Mouse (Mus musculus): ENCODE data around the gene Clybl. TPM values are rescaled to one million over a fixed set of nuclear protein-coding genes. Genes with fewer than 3 reads are reported as not detected.

The Clybl gene
- polyA plus RNA-seq, 1 experiment: 2.0 TPM

- Histone ChIP-seq H3K36me3 (ENCODE audit: control insufficient read depth, insufficient read depth, low read length) (no peaks in the 10 kb centered on the region), H3K4me1 (ENCODE audit: control insufficient read depth, insufficient read depth, low read length) (no peaks in the 10 kb centered on the region), H3K4me3 (ENCODE audit: control insufficient read depth, low read depth, low read length) (no peak overlapping the region)
Measured at GRCm38 (mm10) chr14:122386281-122387130, 205.0 kb downstream of the Clybl start.

GRCm38 (mm10) chr14:122387781-122388180 is 206.3 kb downstream of the Clybl start:
- Histone ChIP-seq H3K36me3 (ENCODE audit: control insufficient read depth, insufficient read depth, low read length) (no peaks in the 10 kb centered on the region), H3K4me3 (ENCODE audit: control insufficient read depth, low read depth, low read length) (no peak overlapping the region), H3K27me3 (ENCODE audit: control insufficient read depth, insufficient read depth, low read length) (no peaks in the 10 kb centered on the region), H3K4me1 (ENCODE audit: control insufficient read depth, insufficient read depth, low read length) (no peaks in the 10 kb centered on the region), H3K27ac (ENCODE audit: control insufficient read depth, insufficient read depth, low read depth, low read length) (no peak overlapping the region)
- TF ChIP-seq POLR2A (IDR thresholded peaks at IDR 0.05; ENCODE audit: control insufficient read depth, low read depth, low read length) (no peak), CTCF (IDR thresholded peaks at IDR 0.05; ENCODE audit: control insufficient read depth, insufficient read depth, insufficient replicate concordance, low read depth, low read length) (no peak)

More at GRCm38 (mm10) chr14:122386281-122387130, 205.0 kb downstream of the Clybl start:
- Histone ChIP-seq H3K27ac (ENCODE audit: control insufficient read depth, insufficient read depth, low read depth, low read length) (no peak overlapping the region), H3K27me3 (ENCODE audit: control insufficient read depth, insufficient read depth, low read length) (no peaks in the 10 kb centered on the region)
- no peak for TF ChIP-seq POLR2A (IDR thresholded peaks at IDR 0.05; ENCODE audit: control insufficient read depth, low read depth, low read length)
- TF ChIP-seq CTCF (IDR thresholded peaks at IDR 0.05; ENCODE audit: control insufficient read depth, insufficient read depth, insufficient replicate concordance, low read depth, low read length): no peak

- no peak overlapping the region for H3K4me3 ChIP-seq (ENCODE audit: control insufficient read depth, low read depth, low read length)
- no peak overlapping the region for H3K27ac ChIP-seq (ENCODE audit: control insufficient read depth, insufficient read depth, low read depth, low read length)
- no peaks in the 10 kb centered on the region for H3K4me1 ChIP-seq (ENCODE audit: control insufficient read depth, insufficient read depth, low read length)
- H3K27me3 ChIP-seq (ENCODE audit: control insufficient read depth, insufficient read depth, low read length): no peaks in the 10 kb centered on the region
- TF ChIP-seq CTCF (IDR thresholded peaks at IDR 0.05; ENCODE audit: control insufficient read depth, insufficient read depth, insufficient replicate concordance, low read depth, low read length): no peak
- TF ChIP-seq POLR2A (IDR thresholded peaks at IDR 0.05; ENCODE audit: control insufficient read depth, low read depth, low read length): no peak
- no peaks in the 10 kb centered on the region for H3K36me3 ChIP-seq (ENCODE audit: control insufficient read depth, insufficient read depth, low read length)
Measured at GRCm38 (mm10) chr14:122388431-122389031, 207.0 kb downstream of the Clybl start.

- Histone ChIP-seq H3K4me1 (ENCODE audit: control insufficient read depth, insufficient read depth, low read length) (no peaks in the 10 kb centered on the region), H3K36me3 (ENCODE audit: control insufficient read depth, insufficient read depth, low read length) (no peaks in the 10 kb centered on the region), H3K27me3 (ENCODE audit: control insufficient read depth, insufficient read depth, low read length) (no peaks in the 10 kb centered on the region), H3K4me3 (ENCODE audit: control insufficient read depth, low read depth, low read length) (no peak overlapping the region), H3K27ac (ENCODE audit: control insufficient read depth, insufficient read depth, low read depth, low read length) (no peak overlapping the region)
- TF ChIP-seq CTCF (IDR thresholded peaks at IDR 0.05; ENCODE audit: control insufficient read depth, insufficient read depth, insufficient replicate concordance, low read depth, low read length): no peak
- no peak for TF ChIP-seq POLR2A (IDR thresholded peaks at IDR 0.05; ENCODE audit: control insufficient read depth, low read depth, low read length)
Measured at GRCm38 (mm10) chr14:122389684-122390370, 208.3 kb downstream of the Clybl start.

- TF ChIP-seq POLR2A (IDR thresholded peaks at IDR 0.05; ENCODE audit: control insufficient read depth, low read depth, low read length) (no peak), CTCF (IDR thresholded peaks at IDR 0.05; ENCODE audit: control insufficient read depth, insufficient read depth, insufficient replicate concordance, low read depth, low read length) (no peak)
- no peaks in the 10 kb centered on the region for H3K36me3 ChIP-seq (ENCODE audit: control insufficient read depth, insufficient read depth, low read length)
- no peak overlapping the region for H3K27ac ChIP-seq (ENCODE audit: control insufficient read depth, insufficient read depth, low read depth, low read length)
- no peaks in the 10 kb centered on the region for H3K27me3 ChIP-seq (ENCODE audit: control insufficient read depth, insufficient read depth, low read length)
- no peak overlapping the region for H3K4me3 ChIP-seq (ENCODE audit: control insufficient read depth, low read depth, low read length)
- no peaks in the 10 kb centered on the region for H3K4me1 ChIP-seq (ENCODE audit: control insufficient read depth, insufficient read depth, low read length)
Measured at GRCm38 (mm10) chr14:122390935-122391334, 209.4 kb downstream of the Clybl start.

GRCm38 (mm10) chr14:122393119-122393518 is 211.6 kb downstream of the Clybl start:
- Histone ChIP-seq H3K36me3 (ENCODE audit: control insufficient read depth, insufficient read depth, low read length) (no peaks in the 10 kb centered on the region), H3K4me1 (ENCODE audit: control insufficient read depth, insufficient read depth, low read length) (peaks cover 3% of the 10 kb centered on the region), H3K27me3 (ENCODE audit: control insufficient read depth, insufficient read depth, low read length) (no peaks in the 10 kb centered on the region), H3K27ac (ENCODE audit: control insufficient read depth, insufficient read depth, low read depth, low read length) (no peak overlapping the region), H3K4me3 (ENCODE audit: control insufficient read depth, low read depth, low read length) (no peak overlapping the region)
- no peak for TF ChIP-seq POLR2A (IDR thresholded peaks at IDR 0.05; ENCODE audit: control insufficient read depth, low read depth, low read length)
- TF ChIP-seq CTCF (IDR thresholded peaks at IDR 0.05; ENCODE audit: control insufficient read depth, insufficient read depth, insufficient replicate concordance, low read depth, low read length): no peak

- Histone ChIP-seq H3K4me3 (ENCODE audit: control insufficient read depth, low read depth, low read length) (no peak overlapping the region), H3K27me3 (ENCODE audit: control insufficient read depth, insufficient read depth, low read length) (no peaks in the 10 kb centered on the region), H3K27ac (ENCODE audit: control insufficient read depth, insufficient read depth, low read depth, low read length) (no peak overlapping the region), H3K4me1 (ENCODE audit: control insufficient read depth, insufficient read depth, low read length) (peaks cover 3% of the 10 kb centered on the region), H3K36me3 (ENCODE audit: control insufficient read depth, insufficient read depth, low read length) (no peaks in the 10 kb centered on the region)
- TF ChIP-seq CTCF (IDR thresholded peaks at IDR 0.05; ENCODE audit: control insufficient read depth, insufficient read depth, insufficient replicate concordance, low read depth, low read length): no peak
- TF ChIP-seq POLR2A (IDR thresholded peaks at IDR 0.05; ENCODE audit: control insufficient read depth, low read depth, low read length): no peak
Measured at GRCm38 (mm10) chr14:122398676-122399075, 217.2 kb downstream of the Clybl start.

Measured in testis, adult 2 months (tissue).